Mouse (Mus musculus): ENCODE data around the gene Olfr635. TPM values are rescaled to one million over a fixed set of nuclear protein-coding genes. Genes with fewer than 3 reads are reported as not detected.

Olfr635 gene
- 0.04 TPM for polyA plus RNA-seq (2017; shearing (Covaris generic))

GRCm38 (mm10) chr7:103970852-103971251 lies at the start of gene Olfr635:
Gene Olfr635, plus strand, starts transcription at chr7:103971152.

GRCm38 (mm10) chr7:103928525-103928924 lies 42.4 kb upstream of the Olfr635 start, which contains the start of gene Olfr631:
Gene Olfr631, plus strand, starts transcription at chr7:103928825.

GRCm38 (mm10) chr7:103934264-103934663 lies 36.7 kb upstream of the Olfr635 start, which contains the start of gene Olfr632:
Gene Olfr632, plus strand, starts transcription at chr7:103934347.

GRCm38 (mm10) chr7:103944137-103944536 lies 26.8 kb upstream of the Olfr635 start, which contains the start of gene Olfr633:
Gene Olfr633, plus strand, starts transcription at chr7:103944437.

GRCm38 (mm10) chr7:103998446-103998845 lies 27.5 kb downstream of the Olfr635 start, which contains the start of gene Olfr638:
Gene Olfr638, plus strand, starts transcription at chr7:103998746.

DNA sequence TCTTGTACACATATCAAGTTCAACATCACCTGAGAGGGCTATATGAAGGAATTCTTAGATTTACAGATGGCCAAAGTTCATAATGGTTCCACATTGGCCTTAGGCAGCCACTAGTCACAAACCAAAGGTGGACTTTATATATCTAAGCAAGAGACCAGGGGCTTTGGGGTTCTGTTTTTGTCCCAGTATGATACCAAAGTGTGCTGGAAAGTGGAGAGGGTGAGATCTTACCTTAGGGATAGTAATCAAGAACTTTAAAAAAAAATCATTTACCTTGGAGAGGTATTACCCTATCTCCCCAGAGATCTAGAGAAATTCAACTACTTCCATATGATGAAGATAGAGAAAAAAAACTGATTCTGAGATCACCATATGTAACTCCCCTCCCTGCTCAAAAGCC lies 46.3 kb downstream of the Olfr635 start, which contains the start of gene Olfr639:
Olfr639 (minus strand) TSS at position 101 of the 400 bp plus-strand sequence.

GRCm38 (mm10) chr7:104025473-104025872 lies 54.5 kb downstream of the Olfr635 start, which contains the start of gene Olfr640:
Gene Olfr640, minus strand, starts transcription at chr7:104025573.

GRCm38 (mm10) chr7:104035145-104035544 lies 64.2 kb downstream of the Olfr635 start, which contains the start of gene Olfr641:
Gene Olfr641, plus strand, starts transcription at chr7:104035445.

Other genes starting within 250 kb of the Olfr635 start
- not detected for gene Olfr628, start 240.8 kb upstream of the Olfr635 start, polyA plus RNA-seq (2017; shearing (Covaris generic))
- gene Olfr629, start 226.2 kb upstream of the Olfr635 start, polyA plus RNA-seq (2017; shearing (Covaris generic)) = not detected
- gene Olfr630, start 213.8 kb upstream of the Olfr635 start, polyA plus RNA-seq (2017; shearing (Covaris generic)) = not detected
- gene Olfr69, start 199.6 kb upstream of the Olfr635 start, polyA plus RNA-seq (2017; shearing (Covaris generic)) = not detected
- not detected for gene Olfr68, start 191.5 kb upstream of the Olfr635 start, polyA plus RNA-seq (2017; shearing (Covaris generic))
- not detected for gene Olfr67, start 179.3 kb upstream of the Olfr635 start, polyA plus RNA-seq (2017; shearing (Covaris generic))
- gene Hbb-bt, start 157.2 kb upstream of the Olfr635 start, polyA plus RNA-seq (2017; shearing (Covaris generic)) = not detected
- 1.2 TPM for gene Hbb-bs, start 143.1 kb upstream of the Olfr635 start, polyA plus RNA-seq (2017; shearing (Covaris generic))
- gene Hbb-bh2, start 130.6 kb upstream of the Olfr635 start, polyA plus RNA-seq (2017; shearing (Covaris generic)) = not detected
- not detected for gene Hbb-bh1, start 128.0 kb upstream of the Olfr635 start, polyA plus RNA-seq (2017; shearing (Covaris generic))
- not detected for gene Hbb-y, start 117.9 kb upstream of the Olfr635 start, polyA plus RNA-seq (2017; shearing (Covaris generic))
- gene Olfr66, start 84.9 kb upstream of the Olfr635 start, polyA plus RNA-seq (2017; shearing (Covaris generic)) = not detected
- not detected for gene Olfr64, start 76.7 kb upstream of the Olfr635 start, polyA plus RNA-seq (2017; shearing (Covaris generic))
- gene Olfr65, start 67.7 kb upstream of the Olfr635 start, polyA plus RNA-seq (2017; shearing (Covaris generic)) = not detected
- gene Olfr631, start 42.3 kb upstream of the Olfr635 start, polyA plus RNA-seq (2017; shearing (Covaris generic)) = not detected
- not detected for gene Olfr632, start 36.8 kb upstream of the Olfr635 start, polyA plus RNA-seq (2017; shearing (Covaris generic))
- gene Olfr633, start 26.7 kb upstream of the Olfr635 start, polyA plus RNA-seq (2017; shearing (Covaris generic)) = not detected
- not detected for gene Olfr638, start 27.6 kb downstream of the Olfr635 start, polyA plus RNA-seq (2017; shearing (Covaris generic))
- gene Olfr639, start 46.2 kb downstream of the Olfr635 start, polyA plus RNA-seq (2017; shearing (Covaris generic)) = 0.05 TPM
- not detected for gene Olfr640, start 54.4 kb downstream of the Olfr635 start, polyA plus RNA-seq (2017; shearing (Covaris generic))
- not detected for gene Olfr641, start 64.3 kb downstream of the Olfr635 start, polyA plus RNA-seq (2017; shearing (Covaris generic))
- not detected for gene Olfr642, start 81.5 kb downstream of the Olfr635 start, polyA plus RNA-seq (2017; shearing (Covaris generic))
- gene 4930516K23Rik, start 90.3 kb downstream of the Olfr635 start, polyA plus RNA-seq (2017; shearing (Covaris generic)) = not detected
- gene Olfr644, start 100.7 kb downstream of the Olfr635 start, polyA plus RNA-seq (2017; shearing (Covaris generic)) = not detected
- not detected for gene Olfr645, start 114.3 kb downstream of the Olfr635 start, polyA plus RNA-seq (2017; shearing (Covaris generic))
- gene Olfr646, start 133.7 kb downstream of the Olfr635 start, polyA plus RNA-seq (2017; shearing (Covaris generic)) = not detected
- gene Ubqln5, start 158.7 kb downstream of the Olfr635 start, polyA plus RNA-seq (2017; shearing (Covaris generic)) = not detected
- gene Olfr643, start 166.3 kb downstream of the Olfr635 start, polyA plus RNA-seq (2017; shearing (Covaris generic)) = not detected
- gene Ubqln3, start 172.1 kb downstream of the Olfr635 start, polyA plus RNA-seq (2017; shearing (Covaris generic)) = not detected
- not detected for gene Ubqlnl, start 179.4 kb downstream of the Olfr635 start, polyA plus RNA-seq (2017; shearing (Covaris generic))
- not detected for gene Olfm5, start 193.7 kb downstream of the Olfr635 start, polyA plus RNA-seq (2017; shearing (Covaris generic))
- not detected for gene Olfr648, start 212.2 kb downstream of the Olfr635 start, polyA plus RNA-seq (2017; shearing (Covaris generic))
- not detected for gene Olfr649, start 224.8 kb downstream of the Olfr635 start, polyA plus RNA-seq (2017; shearing (Covaris generic))
- 2.0 TPM for gene Trim6, start 247.6 kb downstream of the Olfr635 start, polyA plus RNA-seq (2017; shearing (Covaris generic))

All from naive thymus-derived CD4-positive, alpha-beta T cell, adult 5 months (primary cell).